Mouse (Mus musculus) bone marrow macrophage, adult 2 months (primary cell): ENCODE results near the gene Sesn2.

Experiments
- CTCF ChIP-seq: IDR thresholded peaks from 2 replicates; pipeline ENCODE4 v1.5.1; 2012; ENCODE audit warnings: low read depth, mild to moderate bottlenecking, low read length, moderate library complexity
- POLR2A ChIP-seq: IDR thresholded peaks from 2 replicates; pipeline ENCODE4 v1.6.1; 2012; ENCODE audit warnings: mild to moderate bottlenecking, low read depth, low read length, borderline replicate concordance

GRCm38 (mm10) chr4:132506250-132506649 lies 4.1 kb downstream of the Sesn2 start:
- TF ChIP-seq CTCF = no peak
- no peak for TF ChIP-seq POLR2A
